Mouse (Mus musculus) limb, embryonic 14.5 days (tissue): ENCODE results near the gene Lrpprc. TPM values are rescaled to one million over a fixed set of nuclear protein-coding genes. Genes with fewer than 3 reads are reported as not detected.

ENCODE experiments used
- ATAC-seq: fragments of 200-750 bp; cut with Nextera tagmentation; 2 replicates; pipeline ENCODE4 v1.8.0; 2017; ENCODE audit warnings: low read depth, moderate number of reproducible peaks, moderate TSS enrichment; ENCODE audit not compliant: low FRiP score
- DNase-seq: peaks from one replicate; pipeline ENCODE4 v3.0.0-alpha.2; 2015; ENCODE audit warnings: low spot score
- H3K27ac ChIP-seq: fragments of 300-500 bp; sonication (generic); replicated peaks from 2 replicates; pipeline ENCODE4 v1.5.1; 2014; ENCODE audit warnings: low read depth, mild to moderate bottlenecking, low read length, moderate library complexity, mixed read lengths
- H3K27me3 ChIP-seq: fragments of 300-500 bp; sonication (generic); 2 replicates; pipeline ENCODE4 v1.6.1; 2014; ENCODE audit warnings: low read length, mixed read lengths; ENCODE audit not compliant: control insufficient read depth, insufficient read depth
- H3K36me3 ChIP-seq: fragments of 300-500 bp; sonication (generic); 2 replicates; pipeline ENCODE4 v1.6.1; 2014; ENCODE audit warnings: mild to moderate bottlenecking, low read length, moderate library complexity, mixed read lengths; ENCODE audit not compliant: control insufficient read depth, insufficient read depth
- H3K4me1 ChIP-seq: fragments of 300-500 bp; sonication (generic); 2 replicates; pipeline ENCODE4 v1.6.1; 2014; ENCODE audit warnings: antibody characterized with exemption, low read length, mixed read lengths; ENCODE audit not compliant: control insufficient read depth, insufficient read depth
- H3K4me2 ChIP-seq: fragments of 300-500 bp; sonication (generic); replicated peaks from 2 replicates; pipeline ENCODE4 v1.6.1; 2014; ENCODE audit warnings: low read depth, mild to moderate bottlenecking, low read length, moderate library complexity; ENCODE audit not compliant: severe bottlenecking
- H3K4me3 ChIP-seq: fragments of 300-500 bp; sonication (generic); replicated peaks from 2 replicates; pipeline ENCODE4 v1.5.1; 2014; ENCODE audit warnings: low read length
- H3K9ac ChIP-seq: fragments of 300-500 bp; sonication (generic); 2 replicates; pipeline ENCODE4 v1.6.1; 2014; ENCODE audit warnings: mild to moderate bottlenecking, low read depth, low read length, moderate library complexity; ENCODE audit not compliant: severe bottlenecking
- H3K9me3 ChIP-seq: fragments of 300-500 bp; sonication (generic); 2 replicates; pipeline ENCODE4 v1.6.1; 2016; ENCODE audit warnings: low read length; ENCODE audit not compliant: control insufficient read depth
- POLR2A ChIP-seq: fragments of 200-500 bp; IDR thresholded peaks from 2 replicates; pipeline ENCODE4 v1.8.0; 2012; ENCODE audit warnings: inconsistent platforms, mild to moderate bottlenecking, moderate library complexity, borderline replicate concordance; ENCODE audit not compliant: insufficient read depth, insufficient read length; ENCODE audit errors: extremely low read depth
- WGBS: fragments of 180-500 bp; shearing (Covaris S2); extraction: QIAGEN DNeasy Blood & Tissue Kit; methylation state at CpG from one replicate; pipeline ENCODE4 v1.1.7; 2014; 5-methylcytosine and 5-hydroxymethylcytosine counted together
- polyA plus RNA-seq, 2 experiments: library from polyadenylated mRNA; depleted of rRNA in 1 of 2; stranded (reverse) in 1 of 2; unstranded in 1 of 2; fragments of >200 nt; fragmentation: Nextera tagmentation in 1 of 2; extraction: Ambion mirVana in 1 of 2; gene quantifications; 2 replicates each; pipeline versions ENCODE4 v1.2.1 to v1.2.3; 2012 to 2014

Gene Lrpprc
- polyA plus RNA-seq, 2 experiments: 22.3 to 35.5 TPM

DNA sequence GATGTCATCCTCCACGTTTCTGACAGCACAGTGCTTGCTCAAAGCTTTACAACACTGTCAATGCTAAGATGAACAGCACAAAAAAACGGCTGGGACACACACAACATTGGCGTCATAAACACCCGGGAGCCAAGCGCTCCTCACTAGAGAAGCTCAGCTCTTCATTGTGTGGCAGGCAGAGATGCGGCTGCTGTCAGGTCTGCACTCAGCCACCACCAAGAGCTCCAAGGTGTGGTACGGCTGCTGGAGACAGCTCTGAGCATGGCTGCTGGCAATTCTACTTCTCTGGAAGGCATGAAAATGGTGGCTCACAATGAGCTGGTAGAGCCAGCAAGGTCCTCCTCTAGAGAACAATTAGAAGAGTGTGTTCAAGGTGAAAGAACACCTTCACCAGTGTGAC lies 81.8 kb downstream of the Lrpprc start:
- no peak for DNase-seq
- no peak for ATAC-seq
- Histone ChIP-seq H3K36me3 (peaks cover 48% of the 10 kb centered on the region), H3K27ac (no peak overlapping the region), H3K4me2 (no peak overlapping the region), H3K4me1 (no peaks in the 10 kb centered on the region), H3K9ac (no peak overlapping the region), H3K4me3 (no peak overlapping the region), H3K27me3 (no peaks in the 10 kb centered on the region), H3K9me3 (no peaks in the 10 kb centered on the region)
- WGBS: 81% methylated on average over 7 of the region's 7 CpGs
- no peak for TF ChIP-seq POLR2A

DNA sequence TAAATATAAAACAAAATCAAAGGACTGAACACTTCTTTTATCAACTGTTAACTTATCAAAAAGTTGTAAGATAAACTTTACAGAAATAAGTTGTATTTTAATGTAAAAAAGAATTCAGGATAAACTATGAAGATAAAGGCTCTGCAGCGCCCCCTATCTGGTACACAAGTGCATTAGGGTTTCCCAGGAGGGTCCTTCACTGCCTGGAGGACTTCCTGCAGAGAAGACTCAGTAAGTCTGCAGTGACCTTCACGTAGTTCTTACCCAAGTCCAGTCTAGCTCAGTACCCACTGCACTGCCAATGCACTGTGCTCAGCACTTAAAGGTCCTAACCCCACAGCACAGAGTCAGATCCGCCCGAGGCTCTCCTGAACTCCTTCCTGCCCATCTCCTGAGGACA lies 83.2 kb downstream of the Lrpprc start:
- Histone ChIP-seq H3K9ac (no peak overlapping the region), H3K27me3 (no peaks in the 10 kb centered on the region), H3K27ac (no peak overlapping the region), H3K4me3 (no peak overlapping the region), H3K36me3 (peaks cover 48% of the 10 kb centered on the region), H3K9me3 (no peaks in the 10 kb centered on the region), H3K4me2 (no peak overlapping the region), H3K4me1 (peaks cover 4% of the 10 kb centered on the region; the same call in 1 of the 2 replicates)
- WGBS: 69% methylated on average over 4 of the region's 4 CpGs
- ATAC-seq: no peak
- TF ChIP-seq POLR2A: no peak
- no peak for DNase-seq

DNA sequence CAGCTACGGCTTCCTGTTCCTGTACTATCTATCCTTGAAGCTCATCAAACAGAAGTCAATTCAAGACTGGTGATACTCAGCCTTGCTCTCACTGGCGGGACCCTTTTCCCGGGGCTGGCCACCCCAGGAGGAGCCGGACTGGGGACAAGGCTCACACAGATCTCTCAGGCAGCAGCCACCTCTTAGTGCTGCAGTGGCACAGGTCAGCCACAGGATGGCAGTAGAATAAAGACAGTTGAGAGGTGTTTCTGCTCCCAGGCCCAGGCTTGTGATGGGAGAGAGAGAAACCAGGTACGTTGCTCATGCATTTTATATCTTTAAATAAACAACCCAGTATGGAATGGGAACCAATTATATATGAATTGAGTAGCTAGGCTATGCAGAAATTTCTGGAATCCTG lies 91.9 kb downstream of the Lrpprc start:
- H3K4me1 ChIP-seq: peaks cover 11% of the 10 kb centered on the region
- no peaks in the 10 kb centered on the region for H3K27me3 ChIP-seq
- no peaks in the 10 kb centered on the region for H3K9me3 ChIP-seq
- no peak for TF ChIP-seq POLR2A
- WGBS: 25% methylated on average over 5 of the region's 5 CpGs
- peak; percentile 67 for DNase-seq
- peak; percentile 62; the same call in 1 of the 2 replicates for ATAC-seq
- no peak overlapping the region for H3K4me3 ChIP-seq
- H3K9ac ChIP-seq: no peak overlapping the region
- H3K36me3 ChIP-seq: no peaks in the 10 kb centered on the region
- H3K4me2 ChIP-seq: no peak overlapping the region
- no peak overlapping the region for H3K27ac ChIP-seq

DNA sequence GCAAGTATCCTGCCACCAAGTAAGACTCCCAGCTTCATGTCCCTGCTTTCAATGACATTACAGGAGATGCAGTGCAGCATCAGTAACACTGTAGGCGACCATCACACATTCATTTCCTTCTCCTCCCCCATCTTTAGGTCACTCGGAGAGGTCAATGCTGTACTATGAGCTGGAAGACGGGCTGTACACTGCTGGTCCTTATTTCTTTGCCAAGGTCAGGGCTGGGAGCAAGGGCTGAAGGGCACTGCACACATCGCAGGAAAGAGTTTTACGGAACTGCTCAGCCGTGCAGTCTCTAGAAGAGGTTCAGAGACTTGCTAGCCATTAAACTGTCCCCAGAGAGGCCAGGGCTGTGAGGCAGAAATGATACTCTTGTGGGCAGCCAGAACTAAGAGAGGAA lies 94.1 kb downstream of the Lrpprc start:
- Histone ChIP-seq H3K36me3 (no peaks in the 10 kb centered on the region), H3K27me3 (no peaks in the 10 kb centered on the region), H3K4me1 (peaks cover 7% of the 10 kb centered on the region), H3K27ac (no peak overlapping the region), H3K4me2 (no peak overlapping the region), H3K9ac (no peak overlapping the region), H3K9me3 (no peaks in the 10 kb centered on the region), H3K4me3 (no peak overlapping the region)
- TF ChIP-seq POLR2A: no peak
- DNase-seq (no peak), ATAC-seq (no peak)
- 61% methylated on average over 6 of the region's 6 CpGs for WGBS

DNA sequence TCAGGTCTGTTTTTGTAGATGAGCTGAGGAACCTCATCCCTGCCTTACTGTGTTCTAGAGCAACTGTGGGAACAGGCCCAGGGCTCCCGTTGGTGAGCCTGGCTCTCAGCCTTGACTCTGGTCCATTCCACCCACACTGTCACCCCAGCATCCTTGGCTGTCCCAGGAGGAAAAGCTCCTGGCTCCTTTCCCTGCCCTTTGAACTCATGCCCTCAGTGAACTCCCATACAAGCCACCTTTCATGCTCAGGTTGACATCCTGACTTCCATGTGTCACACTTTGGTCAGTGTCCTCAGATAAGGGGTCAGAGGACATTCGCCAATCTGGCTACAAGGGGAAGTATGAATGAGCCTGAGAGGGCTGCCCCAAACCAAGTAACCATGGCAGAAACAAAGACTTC lies 96.8 kb downstream of the Lrpprc start:
- no peak overlapping the region for H3K27ac ChIP-seq
- ATAC-seq (no peak), DNase-seq (no peak)
- H3K9me3 ChIP-seq: no peaks in the 10 kb centered on the region
- TF ChIP-seq POLR2A: no peak
- no peak overlapping the region for H3K9ac ChIP-seq
- no peaks in the 10 kb centered on the region for H3K27me3 ChIP-seq
- H3K4me2 ChIP-seq: no peak overlapping the region
- H3K36me3 ChIP-seq: no peaks in the 10 kb centered on the region
- H3K4me3 ChIP-seq: no peak overlapping the region
- no peaks in the 10 kb centered on the region for H3K4me1 ChIP-seq
- WGBS: 75% methylated on average over 2 of the region's 2 CpGs

DNA sequence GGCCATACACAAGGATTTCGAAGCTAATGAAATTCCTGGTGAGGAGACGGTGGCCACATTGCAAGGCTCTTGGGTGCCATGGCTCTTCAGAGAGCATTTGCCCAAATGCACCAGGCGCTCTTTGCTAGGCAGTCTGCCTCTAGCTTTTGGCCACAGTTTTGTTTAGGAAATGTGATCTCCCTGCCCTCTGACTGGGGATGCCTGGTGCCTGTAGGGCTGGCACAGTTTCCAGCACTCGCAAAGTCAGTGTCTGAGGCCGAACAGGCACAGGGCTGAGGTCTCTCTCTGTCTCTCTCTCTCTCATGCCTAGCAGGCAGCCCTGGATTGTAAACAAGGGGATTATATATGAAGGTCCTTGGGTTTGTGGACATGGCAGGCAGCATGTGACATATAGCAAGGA lies 100.5 kb downstream of the Lrpprc start:
- ATAC-seq (no peak), DNase-seq (no peak)
- Histone ChIP-seq H3K4me2 (no peak overlapping the region), H3K27me3 (no peaks in the 10 kb centered on the region), H3K9me3 (no peaks in the 10 kb centered on the region), H3K27ac (no peak overlapping the region), H3K4me3 (no peak overlapping the region), H3K4me1 (no peaks in the 10 kb centered on the region), H3K36me3 (no peaks in the 10 kb centered on the region), H3K9ac (no peak overlapping the region)
- 69% methylated on average over 5 of the region's 5 CpGs for WGBS
- no peak for TF ChIP-seq POLR2A
